ENCODE assay signal across 27 mouse cellular contexts in the genomic region with DNA sequence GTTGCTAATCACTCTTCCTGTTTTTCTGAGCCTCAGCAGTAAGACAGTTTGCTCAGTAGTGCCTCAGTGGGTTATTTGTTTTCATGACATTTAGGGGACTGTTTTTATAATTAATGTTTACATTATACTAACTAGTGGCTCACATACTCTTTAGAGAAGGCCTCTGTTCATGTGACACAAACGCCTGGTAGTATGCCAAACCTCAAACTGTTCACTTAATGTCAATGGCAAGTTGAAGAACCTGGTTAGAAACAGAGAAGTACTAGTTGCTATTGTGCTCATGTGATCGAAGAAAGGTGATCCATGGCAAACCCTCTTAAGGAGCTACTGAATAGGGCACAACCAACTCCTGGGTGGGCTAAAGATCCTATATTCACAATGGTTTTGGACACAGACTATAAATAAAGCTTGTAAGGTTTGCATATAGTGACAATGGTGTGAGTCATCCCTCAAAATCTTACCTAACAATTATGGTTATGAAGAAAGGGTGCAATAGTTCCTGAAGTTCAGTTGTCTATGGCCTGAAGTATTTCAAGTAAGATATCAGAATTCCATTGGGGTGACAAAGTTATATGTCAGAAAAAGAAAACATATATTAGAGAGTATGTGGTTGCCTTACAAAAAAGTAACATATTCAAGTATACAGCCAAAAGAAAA.
DNase-seq lines count a peak whose midpoint lies in the region; ATAC-seq and TF ChIP-seq lines count a peak whose summit lies in the region.
"Had no signal": no experiment of that assay in that cellular context is flagged by ENCODE, and none has a peak within 500 bp of the region (broad histone marks: within the 10 kb centered on the region; RNA-seq: fewer than 3 reads in every experiment).

No protein-coding gene starts in this region.

- no peaks in the 10 kb centered on the region for H3K79me3 ChIP-seq in C2C12 (ENCODE audit: low read depth)

- no peak overlapping the region for H3K4me3 ChIP-seq in C2C12 (ENCODE audit: insufficient read depth, poor library complexity, severe bottlenecking)
- H3K4me3 ChIP-seq in MEL (ENCODE audit: control insufficient read depth in 1 of 2, insufficient read depth in 1 of 2, low read depth in 2 of 2, low read length in 2 of 2), result no peak overlapping the region
- no peak overlapping the region for H3K4me3 ChIP-seq in liver, embryonic 11.5 days (ENCODE audit: low read depth, low read length)
- H3K4me3 ChIP-seq in limb, embryonic 10.5 days, result no peak overlapping the region

- DNase-seq in 3T3-L1 (ENCODE audit: low read depth, low spot score), result peak; percentile 62
- DNase-seq in 416B (ENCODE audit: low read depth), result peak; percentile 24
- DNase-seq in MEL (ENCODE audit: low read depth, low spot score), result peak; percentile 68
- no peak for DNase-seq in spleen, adult 12 weeks (ENCODE audit: low spot score)
- no peak for DNase-seq in liver, embryonic 11.5 days (ENCODE audit: low spot score)
- DNase-seq in limb, embryonic 10.5 days (ENCODE audit: low spot score), result no peak
- DNase-seq in adrenal gland, adult 18-20 months (ENCODE audit: low spot score in 2 of 2), result no peak
- DNase-seq: adrenal gland, adult 2 months; adrenal gland, adult 8-10 months; adrenal gland, postnatal 10 days; adrenal gland, postnatal 14 days; adrenal gland, postnatal 25 days; adrenal gland, postnatal 36 days; B cell, adult 2 months; cerebellum, adult 11 months; cerebellum, adult 11-12 months; cerebellum, adult 18-20 months; cerebellum, adult 2 months; cerebellum, adult 8-10 months; cerebellum, adult 9-10 months; cerebellum, adult 9-11 months had no signal

- TF ChIP-seq CTCF in C2C12 (IDR thresholded peaks at IDR 0.05; ENCODE audit: control insufficient read depth, insufficient read depth, insufficient read length) (no peak), MEL (IDR thresholded peaks at IDR 0.05 in 2 of 3, conservative IDR thresholded peaks at IDR 0.05 in 1 of 3; ENCODE audit: control insufficient read depth in 1 of 3, insufficient read depth in 1 of 3, low read depth in 2 of 3, low read length in 3 of 3, poor library complexity in 1 of 3, severe bottlenecking in 1 of 3) (no peak)

- no peak for TF ChIP-seq POLR2A in MEL (IDR thresholded peaks at IDR 0.05; ENCODE audit: control insufficient read depth in 1 of 2, insufficient read depth in 1 of 2, low read depth in 1 of 2, low read length in 2 of 2, poor library complexity in 1 of 2)

- H3K27me3 ChIP-seq in C2C12 (ENCODE audit: control insufficient read depth, insufficient read depth, insufficient read length) (no peaks in the 10 kb centered on the region), MEL (ENCODE audit: control insufficient read depth in 1 of 2, insufficient read depth in 2 of 2, low read length in 2 of 2) (no peaks in the 10 kb centered on the region)
- H3K27me3 ChIP-seq in liver, embryonic 11.5 days (replicated peaks; ENCODE audit: control insufficient read depth, insufficient read depth, low read length), result no peaks in the 10 kb centered on the region
- no peaks in the 10 kb centered on the region for H3K27me3 ChIP-seq in limb, embryonic 10.5 days (ENCODE audit: low read depth, poor library complexity, severe bottlenecking)
- H3K27me3 ChIP-seq: CH12.LX, Patski had no signal

- no peak overlapping the region for H3K4me2 ChIP-seq in liver, embryonic 11.5 days

- H3K9me3 ChIP-seq in MEL (replicated peaks; ENCODE audit: insufficient read depth, low read length), result no peaks in the 10 kb centered on the region
- H3K9me3 ChIP-seq in liver, embryonic 11.5 days (ENCODE audit: control insufficient read depth, low read length), result no peaks in the 10 kb centered on the region
- H3K9me3 ChIP-seq in limb, embryonic 10.5 days (replicated peaks), result no peaks in the 10 kb centered on the region
- H3K9me3 ChIP-seq: G1E had no signal

- H3K4me1 ChIP-seq in MEL (ENCODE audit: control insufficient read depth in 1 of 2, insufficient read depth in 2 of 2, low read length in 2 of 2), result peaks cover 0 to 16% of the 10 kb centered on the region in 2 experiments; a peak in 2 of 4 replicates
- no peaks in the 10 kb centered on the region for H3K4me1 ChIP-seq in liver, embryonic 11.5 days (replicated peaks; ENCODE audit: control insufficient read depth, insufficient read depth, low read length)
- H3K4me1 ChIP-seq in limb, embryonic 10.5 days, result peaks cover 5% of the 10 kb centered on the region

- no peak for ATAC-seq in liver, embryonic 11.5 days (replicated peaks; ENCODE audit: low FRiP score)
- ATAC-seq: activated CD4-positive, CD25-positive, alpha-beta regulatory T cell, adult 4 months; CD4-positive, CD25-positive, alpha-beta regulatory T cell, adult 4 months; Patski had no signal

- 70% methylated on average over 2 of the region's 2 CpGs for WGBS in liver, embryonic 11.5 days
- 84% methylated on average over 2 of the region's 2 CpGs for WGBS in limb, embryonic 10.5 days

- no peak for TF ChIP-seq RAD21 in MEL (IDR thresholded peaks at IDR 0.05; ENCODE audit: low read depth, low read length)

- H3K27ac ChIP-seq in MEL (ENCODE audit: control insufficient read depth, low read depth, low read length), result peak overlapping the region; percentile 41
- no peak overlapping the region for H3K27ac ChIP-seq in liver, embryonic 11.5 days (ENCODE audit: low read depth, low read length)
- no peak overlapping the region for H3K27ac ChIP-seq in limb, embryonic 10.5 days

- H3K79me2 ChIP-seq in C2C12 (ENCODE audit: control insufficient read depth, insufficient read depth) (no peaks in the 10 kb centered on the region), MEL (ENCODE audit: control insufficient read depth, insufficient read depth, low read length, poor library complexity) (no peaks in the 10 kb centered on the region)

- H3K36me3 ChIP-seq in C2C12 (ENCODE audit: control insufficient read depth, insufficient read depth), result no peaks in the 10 kb centered on the region
- H3K36me3 ChIP-seq in MEL (ENCODE audit: control insufficient read depth in 1 of 2, insufficient read depth in 2 of 2, low read length in 2 of 2), result peaks cover 0 to 20% of the 10 kb centered on the region in 2 experiments; a peak in 2 of 4 replicates
- no peaks in the 10 kb centered on the region for H3K36me3 ChIP-seq in liver, embryonic 11.5 days (ENCODE audit: control insufficient read depth, insufficient read depth, low read length)
- H3K36me3 ChIP-seq in limb, embryonic 10.5 days, result no peaks in the 10 kb centered on the region
- H3K36me3 ChIP-seq: G1E had no signal

- no peak overlapping the region for H3ac ChIP-seq in C2C12 (ENCODE audit: control insufficient read depth, insufficient read length, low read depth)

- no peak overlapping the region for H3K9ac ChIP-seq in MEL (ENCODE audit: control insufficient read depth, low read depth, low read length, poor library complexity, severe bottlenecking)
- no peak overlapping the region for H3K9ac ChIP-seq in liver, embryonic 11.5 days (ENCODE audit: low read depth, low read length)

- no peak for TF ChIP-seq EP300 in MEL (IDR thresholded peaks at IDR 0.05; ENCODE audit: low read depth in 1 of 2, low read length in 2 of 2)

TF ChIP-seq in C2C12, 6 proteins besides CTCF, POLR2A, EP300 and RAD21:
- TF ChIP-seq MYOG (IDR thresholded peaks at IDR 0.05; ENCODE audit: control insufficient read depth, extremely low read depth, insufficient read length), result no peak
- no peak for TF ChIP-seq MYOD1 (IDR thresholded peaks at IDR 0.05; ENCODE audit: control insufficient read depth, insufficient read length, low read depth)
- peak; percentile 56 for TF ChIP-seq USF1 (IDR thresholded peaks at IDR 0.05; ENCODE audit: low read depth)
- TF ChIP-seq MAX (IDR thresholded peaks at IDR 0.05), result no peak
- peak; percentile 73 for TF ChIP-seq FOSL1 (IDR thresholded peaks at IDR 0.05; ENCODE audit: insufficient read depth, low read length, poor library complexity, severe bottlenecking)
- peak; percentile 71 for TF ChIP-seq CEBPB (IDR thresholded peaks at IDR 0.05; ENCODE audit: low read depth)
TF ChIP-seq in C2C12: peak in this region for 3.

TF ChIP-seq in MEL, 35 proteins besides CTCF, POLR2A, EP300 and RAD21:
- TF ChIP-seq USF1 (IDR thresholded peaks at IDR 0.05; ENCODE audit: low read depth, low read length) (peak; percentile 60; the same call in 1 of the 2 replicates), CHD2 (IDR thresholded peaks at IDR 0.05; ENCODE audit: low read length) (no peak)

Comparison
In these comparisons a context has a peak if more than half of its experiments do, and no peak if none do; other contexts are left out.
1. DNase-seq: peak in 3T3-L1 (single experiment), 416B (single experiment) and MEL (single experiment); none in spleen, adult 12 weeks (single experiment), liver, embryonic 11.5 days (single experiment), limb, embryonic 10.5 days (single experiment) and adrenal gland, adult 18-20 months (0 of 2).